Mouse (Mus musculus) MEL (cell line): Measurements from ENCODE around the gene Trip13. TPM values are rescaled to one million over a fixed set of nuclear protein-coding genes. Genes with fewer than 3 reads are reported as not detected.

Experiments
- DNase-seq: peaks from one replicate; pipeline ENCODE4 v3.0.0; 2011; ENCODE audit warnings: low read depth, low spot score
- H3K27ac ChIP-seq: 2 replicates; pipeline ENCODE4 v1.5.1; 2012; ENCODE audit warnings: low read depth, mild to moderate bottlenecking, control low read depth, low read length, moderate library complexity; ENCODE audit not compliant: control insufficient read depth
- H3K27me3 ChIP-seq, 2 experiments: fragments of 150-350 bp in 1 of 2; sonication (generic) in 1 of 2; 2 replicates each; pipeline ENCODE4 v1.6.1; 2012; ENCODE audit warnings: low read length in 2 of 2, mild to moderate bottlenecking in 2 of 2, improper control_type of control experiment in 1 of 2, moderate library complexity in 1 of 2; ENCODE audit not compliant: insufficient read depth in 2 of 2, control insufficient read depth in 1 of 2
- H3K36me3 ChIP-seq, 2 experiments: 2 replicates each; pipeline ENCODE4 v1.6.1; 2012 to 2014; ENCODE audit warnings: low read length in 2 of 2, improper control_type of control experiment in 1 of 2, inconsistent platforms in 1 of 2, mild to moderate bottlenecking in 1 of 2; ENCODE audit not compliant: insufficient read depth in 2 of 2, control insufficient read depth in 1 of 2
- H3K4me1 ChIP-seq, 2 experiments: fragments of 150-350 bp in 1 of 2; sonication (generic) in 1 of 2; 2 replicates each; pipeline ENCODE4 v1.6.1; 2012; ENCODE audit warnings: low read length in 2 of 2, improper control_type of control experiment in 1 of 2, mild to moderate bottlenecking in 1 of 2; ENCODE audit not compliant: insufficient read depth in 2 of 2, control insufficient read depth in 1 of 2
- H3K4me3 ChIP-seq, 2 experiments: fragments of 150-350 bp in 1 of 2; sonication (generic) in 1 of 2; 2 replicates each; pipeline ENCODE4 v1.5.1; 2012; ENCODE audit warnings: low read depth in 2 of 2, low read length in 2 of 2, mild to moderate bottlenecking in 2 of 2, moderate library complexity in 2 of 2, control low read depth in 1 of 2, improper control_type of control experiment in 1 of 2; ENCODE audit not compliant: control insufficient read depth in 1 of 2, insufficient read depth in 1 of 2
- H3K79me2 ChIP-seq: 2 replicates; pipeline ENCODE4 v1.6.1; 2012; ENCODE audit warnings: mild to moderate bottlenecking, low read length, moderate library complexity; ENCODE audit not compliant: control insufficient read depth, poor library complexity, insufficient read depth
- H3K9ac ChIP-seq: 2 replicates; pipeline ENCODE4 v1.6.1; 2012; ENCODE audit warnings: low read depth, mild to moderate bottlenecking, control low read depth, low read length, moderate library complexity; ENCODE audit not compliant: control insufficient read depth, poor library complexity, severe bottlenecking
- H3K9me3 ChIP-seq: fragments of 150-350 bp; sonication (generic); replicated peaks from 2 replicates; pipeline ENCODE4 v1.6.1; 2012; ENCODE audit warnings: mild to moderate bottlenecking, low read length, improper control_type of control experiment, moderate library complexity; ENCODE audit not compliant: insufficient read depth
- CTCF ChIP-seq, 3 experiments: IDR thresholded peaks in 2 of 3; conservative IDR thresholded peaks in 1 of 3; 2 replicates each; pipeline ENCODE4 v1.5.1; 2011 to 2012; ENCODE audit warnings: low read length in 3 of 3, low read depth in 2 of 3, mild to moderate bottlenecking in 2 of 3, improper control_type of control experiment in 1 of 3, inconsistent platforms in 1 of 3, mixed read lengths in 1 of 3, moderate library complexity in 1 of 3; ENCODE audit not compliant: control insufficient read depth in 1 of 3, insufficient read depth in 1 of 3, poor library complexity in 1 of 3, severe bottlenecking in 1 of 3
- ELF1 ChIP-seq: IDR thresholded peaks from 2 replicates; pipeline ENCODE4 v1.6.1; 2014; ENCODE audit warnings: low read depth, mild to moderate bottlenecking, inconsistent platforms, low read length, improper control_type of control experiment, moderate library complexity
- EP300 ChIP-seq, 2 experiments: IDR thresholded peaks; 2 replicates each; pipeline ENCODE4 v1.6.1; 2011; ENCODE audit warnings: improper control_type of control experiment in 2 of 2, low read length in 2 of 2, low read depth in 1 of 2, mild to moderate bottlenecking in 1 of 2
- ETS1 ChIP-seq: IDR thresholded peaks from 2 replicates; pipeline ENCODE4 v1.6.1; 2012; ENCODE audit warnings: low read depth, mild to moderate bottlenecking, inconsistent platforms, low read length, improper control_type of control experiment, moderate library complexity
- GATA1 ChIP-seq: IDR thresholded peaks from 2 replicates; pipeline ENCODE4 v1.6.1; 2011; ENCODE audit warnings: low read depth, low read length, improper control_type of control experiment
- HCFC1 ChIP-seq: IDR thresholded peaks from 2 replicates; pipeline ENCODE4 v1.6.1; 2012; ENCODE audit warnings: low read depth, mild to moderate bottlenecking, inconsistent platforms, low read length, improper control_type of control experiment, moderate library complexity
- MEF2A ChIP-seq: IDR thresholded peaks from 2 replicates; pipeline ENCODE4 v1.6.1; 2014; ENCODE audit warnings: low read depth, mild to moderate bottlenecking, inconsistent platforms, low read length, improper control_type of control experiment; ENCODE audit not compliant: poor library complexity, insufficient replicate concordance, severe bottlenecking; ENCODE audit errors: extremely low read depth
- NELFE ChIP-seq: IDR thresholded peaks from 2 replicates; pipeline ENCODE4 v1.6.1; 2011; ENCODE audit warnings: low read depth, low read length, improper control_type of control experiment
- POLR2AphosphoS5 ChIP-seq: IDR thresholded peaks from 2 replicates; pipeline ENCODE4 v1.6.1; 2012; ENCODE audit warnings: low read depth, borderline replicate concordance, mild to moderate bottlenecking, inconsistent platforms, low read length, moderate library complexity, mixed read lengths
- RAD21 ChIP-seq: IDR thresholded peaks from 2 replicates; pipeline ENCODE4 v1.6.1; 2011; ENCODE audit warnings: mild to moderate bottlenecking, low read depth, low read length, improper control_type of control experiment
- RCOR1 ChIP-seq: IDR thresholded peaks from 2 replicates; pipeline ENCODE4 v1.6.1; 2012; ENCODE audit warnings: low read depth, mild to moderate bottlenecking, inconsistent platforms, low read length, improper control_type of control experiment
- SMC3 ChIP-seq: IDR thresholded peaks from 2 replicates; pipeline ENCODE4 v1.6.1; 2011; ENCODE audit warnings: low read depth, low read length, improper control_type of control experiment
- TAL1 ChIP-seq: IDR thresholded peaks from 2 replicates; pipeline ENCODE4 v1.6.1; 2012; ENCODE audit warnings: mild to moderate bottlenecking, inconsistent platforms, low read length, moderate library complexity, mixed read lengths
- TBP ChIP-seq: IDR thresholded peaks from 2 replicates; pipeline ENCODE4 v1.8.0; 2011; ENCODE audit warnings: low read depth, low read length, improper control_type of control experiment
- TCF12 ChIP-seq: IDR thresholded peaks from 2 replicates; pipeline ENCODE4 v1.6.1; 2014; ENCODE audit warnings: low read depth, mild to moderate bottlenecking, inconsistent platforms, low read length, improper control_type of control experiment, moderate library complexity
- ZNF384 ChIP-seq: IDR thresholded peaks from 2 replicates; pipeline ENCODE4 v1.6.1; 2012; ENCODE audit warnings: low read depth, mild to moderate bottlenecking, inconsistent platforms, low read length, improper control_type of control experiment
- polyA plus RNA-seq, 2 experiments: library from polyadenylated mRNA; stranded (reverse) in 1 of 2; unstranded in 1 of 2; fragments of >175 nt in 1 of 2; fragments of >200 nt in 1 of 2; gene quantifications; 2 replicates each; pipeline versions ENCODE4 v1.2.1 to v1.2.4; 2012; ENCODE audit warnings: low replicate concordance in 2 of 2, low read depth in 1 of 2; ENCODE audit not compliant: insufficient read length in 2 of 2, insufficient read depth in 1 of 2, missing spikeins in 1 of 2
- total RNA-seq: library from RNA; depleted of rRNA; stranded (reverse); fragments of 300-350 nt; gene quantifications from 2 replicates; pipeline ENCODE4 v1.2.3, GENCODE M21; 2012

The Trip13 gene
- total and polyA plus RNA-seq, 3 experiments: 48.9 to 55.3 TPM; not detected in 1

- Histone ChIP-seq H3K27me3 (peaks cover 0 to 6% of the 10 kb centered on the region in 2 experiments; a peak in 3 of 4 replicates), H3K79me2 (no peaks in the 10 kb centered on the region), H3K4me1 (no peaks in the 10 kb centered on the region), H3K9me3 (no peaks in the 10 kb centered on the region), H3K9ac (no peak overlapping the region), H3K4me3 (no peak overlapping the region), H3K27ac (no peak overlapping the region), H3K36me3 (no peaks in the 10 kb centered on the region)
- no peak for TF ChIP-seq TAL1
- TF ChIP-seq POLR2AphosphoS5: no peak
- DNase-seq: no peak
These were observed 51.9 kb downstream of the Trip13 start for GRCm38 (mm10) chr13:73885656-73886055.

DNA sequence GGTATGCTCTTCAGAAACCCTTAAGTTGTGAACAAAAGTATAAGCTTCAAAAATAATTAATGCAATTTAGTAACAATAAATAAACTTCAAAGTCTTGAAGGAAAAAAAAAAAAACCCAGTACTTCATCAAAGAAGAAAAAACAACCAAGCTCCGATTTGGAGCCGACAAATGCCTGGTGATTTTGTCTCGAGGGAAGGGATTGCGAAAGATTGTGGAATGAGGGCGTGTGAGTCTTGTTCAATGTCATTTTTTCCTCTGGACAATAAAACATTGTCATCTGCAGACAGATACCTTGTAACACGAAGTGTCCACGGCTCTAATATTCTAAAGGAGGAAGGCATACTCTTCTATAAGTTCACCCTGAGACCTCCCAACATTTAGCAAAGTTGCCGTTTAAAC lies 56.2 kb downstream of the Trip13 start:
- no peaks in the 10 kb centered on the region for H3K79me2 ChIP-seq
- H3K9ac ChIP-seq: no peak overlapping the region
- no peak for DNase-seq
- no peak overlapping the region for H3K27ac ChIP-seq
- no peaks in the 10 kb centered on the region for H3K9me3 ChIP-seq
- peaks cover 0 to 3% of the 10 kb centered on the region in 2 experiments; a peak in 2 of 4 replicates for H3K27me3 ChIP-seq
- no peaks in the 10 kb centered on the region for H3K4me1 ChIP-seq
- no peaks in the 10 kb centered on the region for H3K36me3 ChIP-seq
- H3K4me3 ChIP-seq: no peak overlapping the region
- TF ChIP-seq TBP: no peak
- TF ChIP-seq MEF2A: no peak
- TF ChIP-seq ELF1: no peak
- TF ChIP-seq RCOR1: no peak
- no peak for TF ChIP-seq EP300 (IDR thresholded peaks at IDR 0.05; ENCODE audit: low read depth in 1 of 2, low read length in 2 of 2)
- no peak for TF ChIP-seq ETS1
- TF ChIP-seq NELFE: no peak
- TF ChIP-seq TCF12: no peak
- no peak for TF ChIP-seq HCFC1
- TF ChIP-seq SMC3: no peak
- TF ChIP-seq GATA1: no peak

- Histone ChIP-seq H3K4me3 (no peak overlapping the region), H3K4me1 (no peaks in the 10 kb centered on the region), H3K27me3 (peaks cover 0 to 2% of the 10 kb centered on the region in 2 experiments; a peak in 2 of 4 replicates), H3K79me2 (no peaks in the 10 kb centered on the region), H3K9ac (no peak overlapping the region), H3K9me3 (no peaks in the 10 kb centered on the region), H3K27ac (no peak overlapping the region), H3K36me3 (no peaks in the 10 kb centered on the region)
- peak; percentile 51 for DNase-seq
- 0 out of 2 replicates have a peak, but pooled peaks have one; percentile 6 for TF ChIP-seq SMC3
- no peak for TF ChIP-seq ZNF384
- TF ChIP-seq RAD21: peak; percentile 19
- peak; percentile 73 to 89 (median 83) for TF ChIP-seq CTCF (IDR thresholded peaks at IDR 0.05 in 2 of 3, conservative IDR thresholded peaks at IDR 0.05 in 1 of 3; ENCODE audit: control insufficient read depth in 1 of 3, insufficient read depth in 1 of 3, low read depth in 2 of 3, low read length in 3 of 3, poor library complexity in 1 of 3, severe bottlenecking in 1 of 3)
These were observed 57.8 kb downstream of the Trip13 start for GRCm38 (mm10) chr13:73879824-73880223.
